In the genomic region with DNA sequence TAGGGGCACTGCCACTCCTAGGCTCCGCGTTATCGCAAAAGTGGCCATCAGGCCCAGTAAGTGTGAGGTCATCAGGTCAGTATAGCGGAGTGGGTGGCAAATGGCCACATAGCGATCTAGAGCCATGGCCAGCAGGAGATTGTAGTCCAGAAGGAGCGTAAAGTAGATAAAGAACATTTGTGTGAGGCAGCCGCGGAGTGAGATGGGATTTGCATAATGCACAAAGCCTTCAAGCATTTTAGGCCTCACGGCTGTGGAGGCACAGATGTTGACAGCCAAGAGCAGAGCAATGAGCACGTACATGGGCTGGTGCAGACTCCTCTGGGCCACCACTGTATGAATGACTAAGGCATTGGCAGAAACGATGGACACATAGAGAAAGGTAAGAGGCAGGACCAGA, we compare ENCODE assay signal across 28 mouse cellular contexts. TPM values are rescaled to one million over a fixed set of nuclear protein-coding genes. Genes with fewer than 3 reads are reported as not detected.
DNase-seq lines count a peak whose midpoint lies in the region; ATAC-seq lines count a peak whose summit lies in the region.
"Had no signal": no experiment of that assay in that cellular context is flagged by ENCODE, and none has a peak within 500 bp of the region (broad histone marks: within the 10 kb centered on the region; RNA-seq: fewer than 3 reads in every experiment).

No protein-coding gene starts in this region.

- no peak for DNase-seq in hindbrain, embryonic 11.5 days (ENCODE audit: low spot score)
- no peak for DNase-seq in hindbrain, embryonic 10.5 days (ENCODE audit: low spot score)
- DNase-seq in midbrain, embryonic 11.5 days (ENCODE audit: low spot score, missing footprints): no peak
- peak; percentile 37 for DNase-seq in ES-CJ7 (ENCODE audit: low read depth, low spot score)
- no peak for DNase-seq in urinary bladder, postnatal 14 days (ENCODE audit: low spot score)
- DNase-seq: adrenal gland, postnatal 25 days; cerebellum, adult 9-10 months; forebrain, postnatal 0 days; gastrocnemius, postnatal 36 days; heart, postnatal 36 days; kidney, adult 18-20 months had no signal

- H3K4me3 ChIP-seq in hindbrain, embryonic 11.5 days (ENCODE audit: low read depth, low read length): no peak overlapping the region
- no peak overlapping the region for H3K4me3 ChIP-seq in hindbrain, embryonic 10.5 days
- no peak overlapping the region for H3K4me3 ChIP-seq in midbrain, embryonic 11.5 days (ENCODE audit: low read depth, low read length)
- no peak overlapping the region for H3K4me3 ChIP-seq in midbrain, embryonic 16.5 days (ENCODE audit: low read depth, low read length)
- H3K4me3 ChIP-seq: embryonic facial prominence, embryonic 10.5 days; heart, embryonic 15.5 days; left cerebral cortex, adult 2 months; neural tube, embryonic 15.5 days had no signal

- no peak overlapping the region for H3K4me2 ChIP-seq in hindbrain, embryonic 11.5 days (replicated peaks; ENCODE audit: low read depth, low read length)
- H3K4me2 ChIP-seq in midbrain, embryonic 11.5 days: no peak overlapping the region
- H3K4me2 ChIP-seq in midbrain, embryonic 16.5 days (ENCODE audit: low read length): no peak overlapping the region
- H3K4me2 ChIP-seq: heart, embryonic 15.5 days; neural tube, embryonic 15.5 days had no signal

- no peaks in the 10 kb centered on the region for H3K9me3 ChIP-seq in hindbrain, embryonic 11.5 days (ENCODE audit: control insufficient read depth, low read length)
- no peaks in the 10 kb centered on the region for H3K9me3 ChIP-seq in hindbrain, embryonic 10.5 days
- H3K9me3 ChIP-seq in midbrain, embryonic 11.5 days (ENCODE audit: control insufficient read depth, low read length): no peaks in the 10 kb centered on the region
- no peaks in the 10 kb centered on the region for H3K9me3 ChIP-seq in midbrain, embryonic 16.5 days (replicated peaks; ENCODE audit: control insufficient read depth, low read length, poor library complexity, severe bottlenecking)
- H3K9me3 ChIP-seq: embryonic facial prominence, embryonic 10.5 days; heart, embryonic 15.5 days; neural tube, embryonic 15.5 days had no signal

- no peaks in the 10 kb centered on the region for H3K36me3 ChIP-seq in hindbrain, embryonic 11.5 days (ENCODE audit: control insufficient read depth, insufficient read depth, low read length)
- H3K36me3 ChIP-seq in hindbrain, embryonic 10.5 days: peaks cover 9% of the 10 kb centered on the region
- no peaks in the 10 kb centered on the region for H3K36me3 ChIP-seq in midbrain, embryonic 11.5 days (ENCODE audit: control insufficient read depth, insufficient read depth, low read length)
- H3K36me3 ChIP-seq in midbrain, embryonic 16.5 days (ENCODE audit: control insufficient read depth, insufficient read depth, low read length): 0 out of 2 replicates have a peak, but pooled peaks cover 2% of the 10 kb centered on the region
- H3K36me3 ChIP-seq: heart, embryonic 15.5 days; neural tube, embryonic 15.5 days had no signal

- 80% methylated on average over 11 of the region's 11 CpGs for WGBS in hindbrain, embryonic 11.5 days
- 77% methylated on average over 11 of the region's 11 CpGs for WGBS in hindbrain, embryonic 10.5 days
- 74% methylated on average over 11 of the region's 11 CpGs for WGBS in midbrain, embryonic 11.5 days
- WGBS in midbrain, embryonic 16.5 days: 63% methylated on average over 11 of the region's 11 CpGs

- peak; percentile 25; the same call in 1 of the 2 replicates for ATAC-seq in hindbrain, embryonic 11.5 days (ENCODE audit: low FRiP score)
- ATAC-seq in midbrain, embryonic 11.5 days (ENCODE audit: low FRiP score): peak; percentile 55
- ATAC-seq in midbrain, embryonic 16.5 days: no peak
- ATAC-seq in megakaryocyte-erythroid progenitor cell, adult 5-6 weeks (replicated peaks; ENCODE audit: low FRiP score, low TSS enrichment, poor library complexity, severe bottlenecking): 0 out of 2 replicates have a peak, but pooled peaks have one; percentile 22
- ATAC-seq: forebrain, postnatal 0 days; hindbrain, embryonic 16.5 days had no signal

- H3K9ac ChIP-seq in hindbrain, embryonic 11.5 days (ENCODE audit: low read depth, low read length): no peak overlapping the region
- no peak overlapping the region for H3K9ac ChIP-seq in midbrain, embryonic 11.5 days (ENCODE audit: low read length)
- no peak overlapping the region for H3K9ac ChIP-seq in midbrain, embryonic 16.5 days (ENCODE audit: low read depth, low read length)
- H3K9ac ChIP-seq: forebrain, postnatal 0 days; heart, embryonic 15.5 days; neural tube, embryonic 15.5 days had no signal

- no peaks in the 10 kb centered on the region for H3K4me1 ChIP-seq in hindbrain, embryonic 11.5 days (replicated peaks; ENCODE audit: control insufficient read depth, insufficient read depth, low read length)
- no peaks in the 10 kb centered on the region for H3K4me1 ChIP-seq in hindbrain, embryonic 10.5 days (replicated peaks)
- no peaks in the 10 kb centered on the region for H3K4me1 ChIP-seq in midbrain, embryonic 11.5 days (ENCODE audit: control insufficient read depth, insufficient read depth, low read length)
- H3K4me1 ChIP-seq in midbrain, embryonic 16.5 days (ENCODE audit: control insufficient read depth, insufficient read depth, low read length): no peaks in the 10 kb centered on the region
- H3K4me1 ChIP-seq: embryonic facial prominence, embryonic 10.5 days; neural tube, embryonic 15.5 days had no signal

- no peak overlapping the region for H3K27ac ChIP-seq in hindbrain, embryonic 11.5 days (ENCODE audit: low read depth, low read length)
- no peak overlapping the region for H3K27ac ChIP-seq in hindbrain, embryonic 10.5 days
- H3K27ac ChIP-seq in midbrain, embryonic 11.5 days (ENCODE audit: low read depth, low read length): no peak overlapping the region
- no peak overlapping the region for H3K27ac ChIP-seq in midbrain, embryonic 16.5 days (ENCODE audit: low read length)
- H3K27ac ChIP-seq: embryonic facial prominence, embryonic 10.5 days; heart, embryonic 15.5 days; left cerebral cortex, adult 2 months; macrophage; neural tube, embryonic 15.5 days had no signal

- no peaks in the 10 kb centered on the region for H3K27me3 ChIP-seq in hindbrain, embryonic 11.5 days (ENCODE audit: control insufficient read depth, insufficient read depth, low read length)
- no peaks in the 10 kb centered on the region for H3K27me3 ChIP-seq in hindbrain, embryonic 10.5 days (ENCODE audit: insufficient read depth, poor library complexity, severe bottlenecking)
- no peaks in the 10 kb centered on the region for H3K27me3 ChIP-seq in midbrain, embryonic 11.5 days (ENCODE audit: control insufficient read depth, insufficient read depth, low read length)
- no peaks in the 10 kb centered on the region for H3K27me3 ChIP-seq in midbrain, embryonic 16.5 days (ENCODE audit: control insufficient read depth, insufficient read depth, low read depth, low read length)
- H3K27me3 ChIP-seq: CH12.LX; heart, embryonic 15.5 days; neural tube, embryonic 15.5 days had no signal

RNA-seq across cellular contexts. Expression of gene Olfr543, which starts 4.1 kb away (rescaled TPM):
- 0.31 and 1.1 TPM in 2 replicates for polyA plus RNA-seq in hindbrain, embryonic 11.5 days (2014; fragmentation: Nextera tagmentation; extraction: Ambion mirVana)
- 0.40 and 0.67 TPM in 2 replicates for polyA plus RNA-seq in hindbrain, embryonic 10.5 days (2016; fragmentation: Nextera tagmentation; extraction: Ambion mirVana)
- polyA plus RNA-seq in midbrain, embryonic 11.5 days (2014; fragmentation: Nextera tagmentation; extraction: Ambion mirVana): 0.25 and 0.33 TPM in 2 replicates
- 0.47 and 0.59 TPM in 2 replicates for polyA plus RNA-seq in midbrain, embryonic 16.5 days (2015; fragmentation: Nextera tagmentation; extraction: Ambion mirVana)
- total RNA-seq in megakaryocyte-erythroid progenitor cell, adult 5-6 weeks (2014; fragmentation: Nextera tagmentation): not detected in 2 replicates
- 0.09 TPM in 1 of 2 replicates, not detected in the other for total RNA-seq in megakaryocyte-erythroid progenitor cell, adult 5-6 weeks (2017)
- total RNA-seq: adrenal gland, postnatal 25 days; CH12.LX; forebrain, postnatal 0 days; gastrocnemius, postnatal 36 days; heart, postnatal 36 days; layer of hippocampus, postnatal 10 days; left cerebral cortex, adult 2 months; left cerebral cortex, postnatal 36 days had no signal
- polyA plus RNA-seq: lung, postnatal 0 days; macrophage; small intestine, adult 2 months had no signal

RNA-seq across cellular contexts. Expression of gene Olfr544, which starts 10.7 kb away (rescaled TPM):
- 0.08 and 0.23 TPM in 2 replicates for polyA plus RNA-seq in hindbrain, embryonic 11.5 days (2014; fragmentation: Nextera tagmentation; extraction: Ambion mirVana)
- 0.06 and 0.10 TPM in 2 replicates for polyA plus RNA-seq in hindbrain, embryonic 10.5 days (2016; fragmentation: Nextera tagmentation; extraction: Ambion mirVana)
- polyA plus RNA-seq in midbrain, embryonic 11.5 days (2014; fragmentation: Nextera tagmentation; extraction: Ambion mirVana): 0.04 and 0.10 TPM in 2 replicates
- 0.19 and 0.25 TPM in 2 replicates for polyA plus RNA-seq in midbrain, embryonic 16.5 days (2015; fragmentation: Nextera tagmentation; extraction: Ambion mirVana)
- not detected in 2 replicates for total RNA-seq in megakaryocyte-erythroid progenitor cell, adult 5-6 weeks (2014; fragmentation: Nextera tagmentation)
- total RNA-seq in megakaryocyte-erythroid progenitor cell, adult 5-6 weeks (2017): 0.05 TPM in 1 of 2 replicates, not detected in the other
- total RNA-seq: adrenal gland, postnatal 25 days; CH12.LX; forebrain, postnatal 0 days; gastrocnemius, postnatal 36 days; heart, postnatal 36 days; layer of hippocampus, postnatal 10 days; left cerebral cortex, adult 2 months; left cerebral cortex, postnatal 36 days had no signal
- polyA plus RNA-seq: kidney, embryonic 16.5 days; lung, postnatal 0 days; macrophage; small intestine, adult 2 months; thymus, postnatal 0 days had no signal

RNA-seq across cellular contexts. Expression of gene Olfr545, which starts 22.0 kb away (rescaled TPM):
- not detected in 2 replicates for polyA plus RNA-seq in hindbrain, embryonic 11.5 days (2014; fragmentation: Nextera tagmentation; extraction: Ambion mirVana)
- 0.11 and 0.29 TPM in 2 replicates for polyA plus RNA-seq in hindbrain, embryonic 10.5 days (2016; fragmentation: Nextera tagmentation; extraction: Ambion mirVana)
- polyA plus RNA-seq in midbrain, embryonic 11.5 days (2014; fragmentation: Nextera tagmentation; extraction: Ambion mirVana): 0.16 TPM in 1 of 2 replicates, not detected in the other
- polyA plus RNA-seq in midbrain, embryonic 16.5 days (2015; fragmentation: Nextera tagmentation; extraction: Ambion mirVana): 0.23 and 0.25 TPM in 2 replicates
- total RNA-seq in megakaryocyte-erythroid progenitor cell, adult 5-6 weeks (2014; fragmentation: Nextera tagmentation): not detected in 2 replicates
- total RNA-seq in megakaryocyte-erythroid progenitor cell, adult 5-6 weeks (2017): not detected in 2 replicates
- total RNA-seq: adrenal gland, postnatal 25 days; CH12.LX; gastrocnemius, postnatal 36 days; heart, postnatal 36 days; layer of hippocampus, postnatal 10 days; left cerebral cortex, adult 2 months; left cerebral cortex, postnatal 36 days had no signal
- polyA plus RNA-seq: kidney, embryonic 16.5 days; limb, embryonic 14.5 days; liver, embryonic 16.5 days; lung, postnatal 0 days; macrophage; small intestine, adult 2 months; thymus, postnatal 0 days had no signal

RNA-seq across cellular contexts. Expression of gene Rrm1, which starts 35.9 kb away (rescaled TPM):
- 189 and 213 TPM in 2 replicates for polyA plus RNA-seq in hindbrain, embryonic 11.5 days (2014; fragmentation: Nextera tagmentation; extraction: Ambion mirVana)
- polyA plus RNA-seq in hindbrain, embryonic 10.5 days (2016; fragmentation: Nextera tagmentation; extraction: Ambion mirVana): 213 and 259 TPM in 2 replicates
- 234 and 249 TPM in 2 replicates for polyA plus RNA-seq in midbrain, embryonic 11.5 days (2014; fragmentation: Nextera tagmentation; extraction: Ambion mirVana)
- polyA plus RNA-seq in midbrain, embryonic 16.5 days (2015; fragmentation: Nextera tagmentation; extraction: Ambion mirVana): 38.5 and 42.8 TPM in 2 replicates
- total RNA-seq in megakaryocyte-erythroid progenitor cell, adult 5-6 weeks (2014; fragmentation: Nextera tagmentation): 270 and 301 TPM in 2 replicates
- 1,022 TPM in 2 replicates for total RNA-seq in megakaryocyte-erythroid progenitor cell, adult 5-6 weeks (2017)

RNA-seq across cellular contexts. Expression of gene Olfr547, which starts 57.2 kb away (rescaled TPM):
- polyA plus RNA-seq in hindbrain, embryonic 11.5 days (2014; fragmentation: Nextera tagmentation; extraction: Ambion mirVana): not detected in 2 replicates
- polyA plus RNA-seq in hindbrain, embryonic 10.5 days (2016; fragmentation: Nextera tagmentation; extraction: Ambion mirVana): not detected in 2 replicates
- polyA plus RNA-seq in midbrain, embryonic 11.5 days (2014; fragmentation: Nextera tagmentation; extraction: Ambion mirVana): not detected in 2 replicates
- not detected in 2 replicates for polyA plus RNA-seq in midbrain, embryonic 16.5 days (2015; fragmentation: Nextera tagmentation; extraction: Ambion mirVana)
- total RNA-seq in megakaryocyte-erythroid progenitor cell, adult 5-6 weeks (2014; fragmentation: Nextera tagmentation): not detected in 2 replicates
- total RNA-seq in megakaryocyte-erythroid progenitor cell, adult 5-6 weeks (2017): not detected in 2 replicates
- total RNA-seq: adrenal gland, postnatal 25 days; CH12.LX; forebrain, postnatal 0 days; gastrocnemius, postnatal 36 days; heart, postnatal 36 days; layer of hippocampus, postnatal 10 days; left cerebral cortex, adult 2 months; left cerebral cortex, postnatal 36 days had no signal
- polyA plus RNA-seq: embryonic facial prominence, embryonic 10.5 days; forebrain, postnatal 0 days; heart, embryonic 15.5 days; hindbrain, embryonic 16.5 days; kidney, embryonic 16.5 days; limb, embryonic 14.5 days; liver, embryonic 16.5 days; lung, postnatal 0 days; macrophage; neural tube, embryonic 15.5 days; small intestine, adult 2 months; thymus, postnatal 0 days had no signal
